Mouse (Mus musculus) embryo, embryonic 11 days (tissue): ENCODE data around the gene Gm11554.
"Not testable (repeated sequence)": the region's sequence is repeated elsewhere in the genome, so short reads cannot be mapped to it uniquely, and the experiment has no call there.

Experiments
- DNase-seq: peaks from one replicate; pipeline ENCODE4 v3.0.0-alpha.2; 2015

The Gm11554 gene

DNA sequence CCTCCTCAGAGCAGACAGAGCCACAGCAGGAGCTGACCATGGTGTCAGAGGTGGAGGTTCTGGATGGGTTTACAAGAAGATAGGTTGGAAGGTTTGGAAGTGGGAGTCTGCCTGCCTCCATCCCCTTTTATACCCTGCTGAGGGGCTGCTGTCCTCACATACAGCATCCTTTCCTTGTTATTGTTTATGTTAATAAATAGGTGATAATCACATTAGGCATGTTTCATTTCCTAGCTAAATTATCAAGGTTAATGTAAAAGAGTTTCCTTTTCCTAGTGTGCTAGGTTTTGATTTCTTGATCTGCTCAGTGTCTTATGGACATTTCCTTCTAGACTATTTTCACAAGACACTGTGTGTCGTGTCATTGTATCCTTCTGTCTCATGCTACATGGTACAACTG lies at the start of gene Gm11554:
Gm11554 (minus strand) TSS at position 101 of the 400 bp plus-strand sequence.
- DNase-seq, result not testable (repeated sequence)

DNA sequence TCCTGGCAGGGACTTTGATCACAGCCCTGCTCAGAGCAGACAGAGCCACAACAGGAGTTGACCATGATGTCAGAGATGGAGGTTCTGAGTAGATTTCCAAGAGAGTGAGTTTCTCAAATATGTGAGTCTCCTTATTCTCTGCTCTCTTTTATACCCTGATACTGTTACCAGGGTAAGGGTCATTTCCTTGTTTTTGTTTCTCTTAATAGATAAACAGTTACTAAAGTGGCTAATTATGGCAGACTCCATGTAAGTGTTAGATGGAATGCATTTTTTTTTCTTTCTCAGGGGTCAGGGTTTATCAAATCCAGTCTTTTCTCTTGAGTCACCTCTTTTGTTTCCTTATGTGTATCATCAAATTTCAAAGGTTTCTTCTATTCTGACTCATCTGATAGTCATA lies 47.3 kb upstream of the Gm11554 start, which contains the start of gene Krtap4-16:
Krtap4-16 (minus strand) TSS at position 101 of the 400 bp plus-strand sequence.
- DNase-seq, result no peak

DNA sequence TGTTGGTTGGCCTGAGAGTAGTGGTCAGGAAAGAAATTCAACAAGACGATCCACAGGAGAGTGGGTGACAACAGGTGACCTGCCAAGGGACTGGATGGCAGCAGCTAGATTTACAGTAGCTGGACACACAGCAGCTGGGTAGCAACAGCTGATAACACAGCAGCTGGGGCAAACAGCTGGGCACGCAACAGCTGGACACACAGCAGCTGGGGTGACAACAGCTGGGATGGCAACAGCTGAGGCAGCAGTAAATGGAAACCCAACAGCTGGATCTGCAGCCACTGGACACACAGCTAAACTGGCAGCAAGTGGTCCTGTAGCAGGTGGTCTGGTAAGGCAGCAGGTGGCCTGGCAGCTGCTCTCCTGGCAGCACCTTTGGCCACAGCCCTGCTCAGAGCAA lies 42.5 kb upstream of the Gm11554 start:
- DNase-seq, result no peak

DNA sequence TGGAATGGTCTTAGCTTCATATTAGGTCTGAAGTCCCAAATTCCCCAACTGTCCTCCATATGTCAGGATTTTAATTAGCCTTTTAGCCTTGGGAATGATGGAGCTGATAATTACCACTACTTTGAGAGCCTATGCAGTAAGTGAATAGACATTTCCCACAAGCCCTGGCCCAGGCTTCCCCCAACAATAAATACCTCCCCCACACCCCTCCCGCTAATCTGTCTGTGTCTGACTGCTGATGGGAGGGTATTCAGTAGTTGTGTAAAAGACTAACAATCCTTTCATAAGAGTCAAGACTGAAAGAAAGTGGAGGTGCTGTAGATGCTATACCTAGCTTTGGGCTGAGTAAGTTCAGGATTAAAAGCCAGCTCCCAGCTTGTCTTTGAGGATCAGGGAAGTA lies 37.9 kb upstream of the Gm11554 start:
- DNase-seq, result no peak

DNA sequence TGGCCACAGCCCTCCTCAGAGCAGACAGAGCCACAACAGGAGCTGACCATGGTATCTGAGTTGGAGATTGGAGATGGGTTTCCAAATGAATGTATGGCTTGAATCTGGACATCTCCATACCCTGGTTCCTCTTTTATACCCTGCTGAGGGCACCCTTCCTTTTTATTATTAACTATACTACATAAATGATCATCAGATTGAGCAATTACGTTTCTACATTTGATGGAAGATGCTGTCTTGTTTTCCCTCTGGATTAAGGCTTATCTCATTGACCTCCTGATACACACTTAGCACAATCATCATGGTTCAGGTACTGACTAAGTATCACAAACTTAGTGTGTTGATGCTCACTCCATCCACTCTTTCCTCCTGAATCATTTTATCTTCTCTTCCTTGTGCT lies 33.7 kb upstream of the Gm11554 start, which contains the start of gene 2300003K06Rik:
2300003K06Rik (minus strand) TSS at position 101 of the 400 bp plus-strand sequence.
- DNase-seq, result no peak

DNA sequence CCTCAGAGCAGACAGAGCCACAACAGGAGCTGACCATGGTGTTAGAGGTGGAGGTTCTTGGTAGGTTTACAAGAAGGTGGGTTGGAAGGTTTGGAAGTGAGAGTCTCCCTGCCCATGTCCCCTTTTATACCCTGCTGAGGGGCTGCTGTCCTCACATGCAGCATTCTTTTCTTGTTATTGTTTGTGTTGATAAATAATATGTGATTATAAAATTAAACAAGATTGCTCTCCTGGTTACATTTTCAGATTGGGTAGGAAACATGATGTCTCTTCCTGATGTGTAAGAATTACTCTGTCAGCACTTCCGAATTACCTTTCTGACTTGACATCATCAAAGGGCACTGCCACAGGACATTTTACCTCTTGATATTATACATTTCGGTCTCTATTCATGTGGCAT lies 11.3 kb upstream of the Gm11554 start, which contains the start of gene Gm11564:
Gm11564 (minus strand) TSS at position 101 of the 400 bp plus-strand sequence.
- DNase-seq, result not testable (repeated sequence)

DNA sequence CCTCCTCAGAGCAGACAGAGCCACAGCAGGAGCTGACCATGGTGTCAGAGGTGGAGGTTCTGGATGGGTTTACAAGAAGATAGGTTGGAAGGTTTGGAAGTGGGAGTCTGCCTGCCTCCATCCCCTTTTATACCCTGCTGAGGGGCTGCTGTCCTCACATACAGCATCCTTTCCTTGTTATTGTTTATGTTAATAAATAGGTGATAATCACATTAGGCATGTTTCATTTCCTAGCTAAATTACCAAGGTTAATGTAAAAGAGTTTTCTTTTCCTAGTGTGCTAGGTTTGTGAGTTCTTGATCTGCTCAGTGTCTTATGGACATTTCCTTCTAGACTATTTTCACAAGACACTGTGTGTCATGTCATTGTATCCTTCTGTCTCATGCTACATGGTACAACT lies 5.5 kb upstream of the Gm11554 start, which contains the start of gene Krtap4-13:
Krtap4-13 (minus strand) TSS at position 101 of the 400 bp plus-strand sequence.
- DNase-seq, result not testable (repeated sequence)

DNA sequence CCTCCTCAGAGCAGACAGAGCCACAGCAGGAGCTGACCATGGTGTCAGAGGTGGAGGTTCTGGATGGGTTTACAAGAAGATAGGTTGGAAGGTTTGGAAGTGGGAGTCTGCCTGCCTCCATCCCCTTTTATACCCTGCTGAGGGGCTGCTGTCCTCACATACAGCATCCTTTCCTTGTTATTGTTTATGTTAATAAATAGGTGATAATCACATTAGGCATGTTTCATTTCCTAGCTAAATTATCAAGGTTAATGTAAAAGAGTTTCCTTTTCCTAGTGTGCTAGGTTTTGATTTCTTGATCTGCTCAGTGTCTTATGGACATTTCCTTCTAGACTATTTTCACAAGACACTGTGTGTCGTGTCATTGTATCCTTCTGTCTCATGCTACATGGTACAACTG lies 5.4 kb downstream of the Gm11554 start, which contains the start of gene Gm11569:
Gm11569 (minus strand) TSS at position 101 of the 400 bp plus-strand sequence.
- DNase-seq, result not testable (repeated sequence)

DNA sequence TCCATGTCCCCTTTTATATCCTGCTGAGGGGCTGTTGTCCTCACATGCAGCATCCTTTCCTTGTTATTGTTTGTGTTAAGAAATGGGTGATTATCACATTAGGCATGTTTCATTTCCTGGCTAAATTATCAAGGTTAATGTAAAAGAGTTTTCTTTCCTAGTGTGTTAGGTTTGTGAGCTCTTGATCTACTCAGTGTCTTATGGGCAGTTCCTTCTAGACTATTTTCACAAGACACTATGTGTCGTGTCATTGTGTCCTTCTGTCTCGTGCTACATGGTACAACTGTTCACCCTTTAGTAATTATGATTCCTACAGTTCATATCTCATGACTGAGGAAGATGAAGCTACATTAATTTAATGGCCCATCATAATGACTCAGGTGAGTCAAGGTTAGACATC lies 10.9 kb downstream of the Gm11554 start, which contains the start of gene Gm11596:
Gm11596 (minus strand) TSS at position 101 of the 400 bp plus-strand sequence.
- DNase-seq, result no peak

DNA sequence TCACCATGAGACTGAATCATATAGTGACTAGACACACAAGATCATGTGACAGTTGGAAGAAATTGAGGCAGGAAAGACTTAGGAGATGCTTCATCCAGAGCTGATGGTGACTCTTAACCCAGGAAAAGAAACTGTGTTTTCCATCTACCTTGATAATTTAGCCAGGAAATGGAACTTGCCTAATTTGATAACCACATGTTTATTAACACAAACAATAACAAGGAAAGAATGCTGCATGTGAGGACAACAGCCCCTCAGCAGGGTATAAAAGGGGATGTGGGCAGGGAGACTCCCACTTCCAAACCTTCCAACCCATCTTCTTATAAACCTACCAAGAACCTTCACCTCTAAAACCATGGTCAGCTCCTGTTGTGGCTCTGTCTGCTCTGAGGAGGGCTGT lies 19.3 kb downstream of the Gm11554 start, which contains the start of gene Krtap4-9:
Krtap4-9 (plus strand) TSS at position 301 of the 400 bp plus-strand sequence.
- DNase-seq, result not testable (repeated sequence)

DNA sequence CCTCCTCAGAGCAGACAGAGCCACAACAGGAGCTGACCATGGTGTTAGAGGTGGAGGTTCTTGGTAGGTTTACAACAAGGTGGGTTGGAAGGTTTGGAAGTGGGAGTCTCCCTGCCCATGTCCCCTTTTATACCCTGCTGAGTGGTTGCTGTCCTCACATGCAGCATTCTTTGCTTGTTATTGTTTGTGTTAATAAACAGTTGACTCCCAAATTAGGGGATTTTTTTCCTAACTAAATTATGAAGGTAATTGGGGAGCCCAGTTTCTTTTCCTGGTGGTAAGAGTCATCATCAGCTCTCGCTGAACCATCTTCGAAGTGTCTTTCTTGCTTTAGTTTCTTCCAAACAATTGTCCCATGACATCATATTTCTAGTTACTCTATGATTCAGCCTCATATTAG lies 23.6 kb downstream of the Gm11554 start, which contains the start of gene Krtap4-8:
Krtap4-8 (minus strand) TSS at position 101 of the 400 bp plus-strand sequence.
- DNase-seq, result no peak

DNA sequence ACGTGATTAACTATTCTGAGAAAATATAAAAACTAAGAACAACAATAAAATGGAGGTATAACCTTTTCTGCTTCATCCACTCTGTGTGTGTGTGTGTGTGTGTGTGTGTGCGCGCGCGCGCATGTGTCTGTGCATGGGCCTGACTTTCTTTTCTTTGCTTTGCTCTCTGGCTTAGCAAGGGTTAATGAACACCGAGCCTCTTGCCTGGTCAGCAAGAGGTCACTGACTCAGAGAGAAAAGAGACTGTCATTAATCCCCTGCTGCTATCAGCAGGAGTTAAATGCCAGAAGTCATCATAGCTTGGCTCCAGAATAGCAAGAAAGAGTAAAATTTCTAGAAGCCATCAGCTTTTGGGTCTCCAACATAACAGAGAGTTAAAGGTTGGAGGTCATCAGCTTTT lies 25.8 kb downstream of the Gm11554 start:
- DNase-seq, result peak; percentile 53

DNA sequence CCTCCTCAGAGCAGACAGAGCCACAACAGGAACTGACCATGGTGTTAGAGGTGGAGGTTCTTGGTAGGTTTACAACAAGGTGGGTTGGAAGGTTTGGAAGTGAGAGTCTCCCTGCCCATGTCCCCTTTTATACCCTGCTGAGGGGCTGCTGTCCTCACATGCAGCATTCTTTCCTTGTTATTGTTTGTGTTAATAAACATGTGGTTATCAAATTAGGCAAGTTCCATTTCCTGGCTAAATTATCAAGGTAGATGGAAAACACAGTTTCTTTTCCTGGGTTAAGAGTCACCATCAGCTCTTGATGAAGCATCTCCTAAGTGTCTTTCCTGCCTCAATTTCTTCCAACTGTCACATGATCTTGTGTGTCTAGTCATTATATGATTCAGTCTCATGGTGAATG lies 31.4 kb downstream of the Gm11554 start, which contains the start of gene Gm11595:
Gm11595 (minus strand) TSS at position 101 of the 400 bp plus-strand sequence.
- not testable (repeated sequence) for DNase-seq

DNA sequence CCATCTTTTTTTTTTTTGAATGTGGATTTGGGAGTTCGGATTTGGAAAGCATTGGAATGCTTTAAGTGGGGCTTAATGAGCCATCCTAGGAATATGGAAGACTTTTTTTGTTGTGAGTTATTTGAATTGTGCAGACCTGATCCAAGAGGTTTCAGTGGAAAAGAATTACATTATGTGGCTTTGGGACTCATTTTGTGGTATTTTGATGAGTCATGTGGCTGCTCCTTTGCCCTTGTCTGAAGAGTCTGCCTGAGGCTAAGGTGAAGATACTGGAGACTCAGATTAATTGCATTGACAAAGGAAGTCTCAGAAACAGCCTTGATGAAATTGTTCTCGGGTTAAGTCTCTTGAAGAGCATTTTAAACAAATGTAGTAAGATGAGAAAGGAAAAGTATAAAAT lies 35.8 kb downstream of the Gm11554 start:
- no peak for DNase-seq

DNA sequence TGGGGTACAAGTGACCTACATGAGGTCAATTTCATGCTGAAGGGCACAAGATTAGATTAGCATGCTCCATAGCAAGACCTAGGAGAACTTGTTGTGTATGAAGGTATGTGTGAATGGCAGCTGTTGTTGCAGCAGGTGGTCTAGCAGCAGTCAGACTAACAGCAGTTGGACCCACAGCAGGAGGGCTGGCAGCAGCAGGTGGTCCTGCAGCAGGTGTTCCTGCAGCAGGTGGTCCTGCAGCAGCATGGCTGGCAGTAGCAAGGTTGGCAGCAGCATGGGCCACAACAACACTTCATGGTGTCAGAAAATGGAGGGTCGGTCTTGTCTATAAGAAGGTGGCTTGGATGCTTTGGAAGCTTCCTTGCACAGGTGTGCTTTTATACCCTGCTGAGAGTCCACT lies 45.4 kb downstream of the Gm11554 start:
- DNase-seq, result no peak
